Mouse (Mus musculus) splenic B cell, adult 2 months (primary cell): ENCODE data around the gene Cyfip2.

Experiments
- DNase-seq: peaks from one replicate; pipeline ENCODE4 v3.0.0-alpha.2; 2011; ENCODE audit warnings: low read depth, low spot score
- H3K27me3 ChIP-seq: 2 replicates; pipeline ENCODE4 v1.6.1; 2012; ENCODE audit warnings: mild to moderate bottlenecking, low read length, moderate library complexity, mixed read lengths; ENCODE audit not compliant: control insufficient read depth, poor library complexity, insufficient read depth, severe bottlenecking
- H3K36me3 ChIP-seq: 2 replicates; pipeline ENCODE4 v1.6.1; 2012; ENCODE audit warnings: mild to moderate bottlenecking, low read length, moderate library complexity, mixed read lengths; ENCODE audit not compliant: control insufficient read depth, poor library complexity, insufficient read depth, severe bottlenecking

Gene Cyfip2

DNA sequence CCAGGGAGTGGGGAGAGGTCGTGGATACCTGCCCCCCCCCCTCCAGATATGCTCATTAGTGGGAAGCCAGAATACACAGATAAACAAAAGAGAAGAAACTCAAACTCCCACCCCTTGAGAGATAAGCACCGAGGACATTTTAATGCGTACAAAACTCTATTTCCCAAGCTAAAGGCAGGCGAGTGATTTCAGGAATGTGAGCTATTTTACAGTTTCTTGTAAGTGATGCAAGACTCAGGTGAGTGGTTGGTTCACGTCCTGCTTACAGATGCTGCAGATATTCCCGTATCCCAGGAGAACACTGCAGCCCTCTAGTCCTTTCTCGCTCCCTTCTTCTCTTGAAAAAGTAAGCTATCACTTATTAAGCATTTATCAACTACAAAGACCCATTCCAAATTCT is 66.3 kb downstream of the Cyfip2 start:
- Histone ChIP-seq H3K36me3 (peaks cover 29% of the 10 kb centered on the region), H3K27me3 (no peaks in the 10 kb centered on the region)
- DNase-seq = no peak

DNA sequence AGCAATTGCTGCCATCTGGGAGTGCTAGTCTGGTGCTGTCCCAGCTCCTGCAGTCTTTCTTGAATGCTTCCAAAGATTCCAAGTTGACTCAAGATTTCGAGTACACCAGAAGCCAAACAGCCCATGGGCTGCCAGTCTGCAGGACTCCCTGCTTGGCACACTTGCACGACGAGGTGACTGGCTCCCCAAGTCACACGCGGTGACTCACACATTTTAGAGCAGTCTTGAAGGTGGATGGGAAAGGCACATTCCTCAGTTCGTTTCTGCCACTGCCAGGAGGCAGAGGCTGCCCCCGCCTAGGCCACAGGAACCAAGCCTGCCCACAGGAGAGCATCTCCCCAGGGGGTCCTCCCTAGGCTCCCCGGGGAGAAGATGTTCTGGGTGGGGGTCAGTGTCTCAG is 66.7 kb downstream of the Cyfip2 start:
- H3K36me3 ChIP-seq = peaks cover 29% of the 10 kb centered on the region
- H3K27me3 ChIP-seq = no peaks in the 10 kb centered on the region
- no peak for DNase-seq

DNA sequence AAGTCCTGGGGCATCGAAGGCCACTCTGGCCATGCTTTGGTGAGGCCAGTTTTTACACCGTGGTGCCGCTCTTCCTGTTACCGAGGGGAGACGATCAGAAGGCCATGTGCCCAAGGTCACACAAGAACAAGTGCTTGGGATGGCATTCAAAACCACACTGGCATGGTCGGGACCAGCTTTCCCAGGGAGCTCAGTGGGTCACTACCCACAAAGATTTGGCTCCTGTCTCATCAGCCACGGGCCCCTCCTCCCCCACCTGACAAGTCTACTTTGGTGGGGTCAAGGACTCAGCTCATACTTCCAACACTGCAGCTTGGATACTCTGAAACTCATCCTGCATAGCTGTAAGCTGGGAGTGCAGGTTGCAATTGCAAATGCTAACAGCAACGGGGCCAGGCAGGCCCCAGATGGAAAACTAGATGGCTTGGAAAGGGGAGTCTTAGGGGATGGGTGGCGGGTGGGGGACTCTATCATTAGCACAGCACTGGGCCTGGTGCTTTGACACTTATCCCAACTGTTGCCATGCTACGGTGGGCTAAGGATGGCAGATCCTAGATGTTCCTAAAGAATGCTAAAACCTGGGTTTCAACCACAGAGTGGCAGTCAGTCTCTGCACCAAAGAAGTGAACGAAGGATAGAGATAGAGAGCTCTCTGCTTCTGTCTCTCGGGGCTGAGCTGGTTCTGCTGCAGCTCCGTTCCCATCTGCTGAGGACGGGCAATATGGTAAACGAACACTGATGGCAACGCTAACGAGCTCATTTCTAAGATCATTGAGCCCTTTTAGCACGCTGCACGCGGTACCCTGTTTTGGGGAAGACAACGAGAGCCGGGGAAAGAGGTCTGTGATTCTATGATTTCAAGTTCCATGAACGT is 67.7 kb downstream of the Cyfip2 start:
- H3K27me3 ChIP-seq = no peaks in the 10 kb centered on the region
- H3K36me3 ChIP-seq = peaks cover 34% of the 10 kb centered on the region
- no peak for DNase-seq

DNA sequence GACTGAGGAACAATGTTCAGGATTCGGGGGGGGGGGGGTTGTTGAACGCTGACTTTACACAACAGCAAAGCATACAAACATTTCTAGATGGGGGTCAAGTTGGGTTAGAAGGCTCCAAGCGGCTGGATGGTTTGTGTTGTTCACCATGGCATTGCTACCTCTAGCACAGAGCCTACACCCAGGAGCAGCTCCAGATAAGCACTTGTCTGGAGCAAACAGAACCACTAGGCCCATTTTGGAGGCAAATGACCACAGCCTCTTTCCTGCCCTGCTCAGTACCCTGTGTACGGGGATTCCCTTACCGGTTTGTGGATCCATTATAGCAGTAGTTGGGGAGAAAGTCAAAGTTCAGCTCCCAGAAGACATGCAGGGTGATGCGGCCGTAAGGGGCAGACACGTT is 70.7 kb downstream of the Cyfip2 start:
- Histone ChIP-seq H3K36me3 (peaks cover 31% of the 10 kb centered on the region), H3K27me3 (no peaks in the 10 kb centered on the region)
- DNase-seq = no peak

DNA sequence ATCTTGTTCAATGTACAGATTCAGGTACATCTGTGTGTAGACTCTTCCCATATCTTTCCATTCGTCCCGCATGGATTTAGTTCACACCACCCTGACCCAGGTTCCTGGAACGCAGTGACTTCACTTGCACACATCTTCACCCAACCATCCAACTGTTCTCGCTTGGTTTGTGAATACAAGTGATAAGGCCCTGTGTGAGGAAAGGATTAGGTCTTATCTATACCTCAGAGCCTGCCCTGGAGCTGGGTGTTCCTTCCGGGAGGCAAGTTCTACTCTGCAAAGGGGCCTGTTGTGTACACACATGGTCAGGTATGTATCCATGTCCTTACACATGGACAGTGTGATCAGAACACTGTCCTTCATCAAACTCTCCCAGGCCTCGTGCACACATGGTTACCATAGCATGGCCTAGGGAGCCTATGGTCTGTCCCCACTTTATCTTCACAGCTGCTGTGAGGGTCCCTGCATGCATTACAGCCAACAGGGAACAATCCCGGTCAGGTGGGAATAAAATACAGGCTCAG is 71.4 kb downstream of the Cyfip2 start:
- no peak for DNase-seq
- H3K27me3 ChIP-seq = no peaks in the 10 kb centered on the region
- H3K36me3 ChIP-seq = peaks cover 26% of the 10 kb centered on the region

DNA sequence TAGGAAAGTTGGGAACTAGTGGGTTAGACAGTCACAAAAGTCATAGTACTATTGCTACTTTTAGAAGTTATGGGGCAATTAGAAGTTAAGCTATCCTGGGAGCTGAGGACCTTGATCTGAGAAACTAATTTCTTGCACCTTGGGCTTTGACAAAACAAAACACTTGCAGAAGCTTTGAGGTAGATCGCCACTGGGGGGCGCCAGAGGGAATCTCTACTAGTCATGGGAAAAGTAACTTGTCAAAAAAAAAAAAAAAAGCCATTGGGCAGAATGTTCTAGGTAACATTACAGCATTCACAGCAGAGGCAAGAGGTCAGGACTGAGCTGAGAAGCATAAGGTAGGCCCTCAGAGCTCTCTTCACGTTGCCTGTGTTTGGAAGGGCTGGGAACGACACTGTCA is 75.7 kb downstream of the Cyfip2 start:
- Histone ChIP-seq H3K27me3 (no peaks in the 10 kb centered on the region), H3K36me3 (peaks cover 24% of the 10 kb centered on the region)
- DNase-seq = peak; percentile 84

DNA sequence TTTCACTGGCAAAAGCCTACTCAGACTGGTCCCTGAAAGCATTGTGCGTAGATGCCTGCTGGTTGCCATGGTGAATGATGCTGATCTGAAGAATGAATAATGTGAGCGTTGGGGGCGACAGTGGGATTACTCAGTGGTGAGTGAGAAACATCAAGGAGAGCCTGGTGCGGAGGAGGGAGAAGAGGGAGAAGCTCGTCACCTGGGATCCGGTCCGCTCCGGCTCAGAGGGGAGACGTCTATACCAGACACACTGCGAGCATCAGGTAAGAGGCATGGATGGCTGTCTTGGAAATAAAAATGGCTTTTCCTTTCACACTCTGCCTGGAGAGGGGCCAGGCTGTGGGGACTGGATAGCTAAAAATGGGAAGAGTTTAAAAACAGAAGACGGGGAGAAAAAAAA is 77.3 kb downstream of the Cyfip2 start, which contains the start of gene Fndc9:
Fndc9 (plus strand) TSS at position 198 of the 400 bp plus-strand sequence.
- Histone ChIP-seq H3K36me3 (peaks cover 11% of the 10 kb centered on the region), H3K27me3 (no peaks in the 10 kb centered on the region)
- DNase-seq = no peak

DNA sequence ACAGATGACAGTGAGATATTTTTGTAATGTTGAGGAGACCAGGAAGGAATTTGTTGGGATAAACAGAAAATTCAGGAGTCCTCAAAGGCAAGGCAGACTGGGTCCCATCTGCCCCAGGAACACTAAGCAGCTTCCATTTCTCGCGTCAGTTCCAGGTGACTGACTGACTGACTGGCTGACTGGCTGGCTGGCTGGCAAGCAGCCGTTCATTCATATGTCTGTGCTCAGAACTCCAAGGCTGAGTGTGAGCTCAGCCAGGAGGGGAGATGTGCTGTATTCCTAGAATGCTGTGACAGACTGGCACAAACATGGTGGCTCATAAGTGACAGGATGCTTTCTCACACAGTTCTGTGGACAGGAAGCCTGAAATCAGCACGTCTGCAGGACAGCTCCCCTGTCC is 78.7 kb downstream of the Cyfip2 start:
- H3K36me3 ChIP-seq = peaks cover 7% of the 10 kb centered on the region
- DNase-seq = no peak
- no peaks in the 10 kb centered on the region for H3K27me3 ChIP-seq

DNA sequence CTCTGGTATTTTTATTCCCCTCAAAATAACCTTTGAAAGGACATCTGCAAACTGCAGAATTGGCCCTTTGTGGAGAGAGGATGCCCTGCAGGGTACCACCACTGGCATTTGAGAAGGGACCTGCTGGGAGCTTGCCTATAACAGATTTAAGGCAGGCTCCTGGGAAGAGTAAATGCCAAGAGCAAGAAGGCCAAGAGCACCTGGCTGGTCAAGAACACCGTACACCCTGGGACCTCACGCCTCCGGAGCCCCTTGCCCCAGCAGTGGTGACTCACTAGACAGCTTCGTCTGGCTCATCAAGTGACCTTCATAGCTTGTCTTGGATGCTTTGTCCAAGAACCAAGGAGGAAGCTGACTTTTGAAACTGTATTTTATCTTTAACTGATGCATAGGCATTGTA is 79.9 kb downstream of the Cyfip2 start:
- Histone ChIP-seq H3K27me3 (no peaks in the 10 kb centered on the region), H3K36me3 (peaks cover 7% of the 10 kb centered on the region)
- no peak for DNase-seq

DNA sequence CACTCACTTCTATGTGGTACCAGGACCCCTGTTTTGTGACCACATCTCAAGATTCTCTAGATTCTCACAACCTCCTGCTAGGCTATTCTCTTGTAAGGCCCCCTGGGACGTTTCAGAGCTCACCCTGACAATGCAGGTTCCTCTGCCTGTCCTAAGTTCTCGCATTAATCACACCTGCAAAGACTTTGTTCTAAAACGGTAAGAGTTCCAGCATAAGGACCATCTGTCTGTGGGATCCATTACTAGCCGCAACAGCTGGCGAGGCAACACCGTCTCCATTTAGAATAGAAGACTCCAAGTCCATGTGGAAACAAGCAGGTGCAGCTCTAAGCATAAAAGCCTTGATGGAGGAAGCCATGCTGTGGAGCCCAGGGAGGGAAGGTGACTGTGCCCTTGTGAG is 82.5 kb downstream of the Cyfip2 start:
- no peaks in the 10 kb centered on the region for H3K27me3 ChIP-seq

DNA sequence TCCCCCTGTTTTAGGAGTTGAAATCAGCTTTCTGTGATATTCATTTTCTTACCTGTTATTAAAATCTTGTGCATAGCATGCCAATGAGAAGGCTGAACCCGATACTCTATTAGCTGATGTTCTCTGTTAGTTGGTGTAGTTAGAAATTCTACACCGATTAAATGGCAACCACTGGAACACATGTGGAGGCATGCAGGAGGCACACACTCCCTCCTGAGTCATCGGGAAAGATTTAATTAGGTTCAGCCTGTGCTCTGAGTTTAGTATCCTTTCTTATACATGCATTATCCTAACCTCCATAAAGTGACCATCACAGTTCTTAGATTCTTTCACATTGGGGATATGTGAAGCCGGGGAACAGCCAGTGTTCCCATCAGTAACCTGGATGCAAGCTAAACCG is 87.3 kb downstream of the Cyfip2 start:
- no peaks in the 10 kb centered on the region for H3K27me3 ChIP-seq

More for the DNA sequence above, 82.5 kb downstream of the Cyfip2 start:
- no peaks in the 10 kb centered on the region; the same call in 1 of the 2 replicates for H3K36me3 ChIP-seq
- DNase-seq = no peak

DNA sequence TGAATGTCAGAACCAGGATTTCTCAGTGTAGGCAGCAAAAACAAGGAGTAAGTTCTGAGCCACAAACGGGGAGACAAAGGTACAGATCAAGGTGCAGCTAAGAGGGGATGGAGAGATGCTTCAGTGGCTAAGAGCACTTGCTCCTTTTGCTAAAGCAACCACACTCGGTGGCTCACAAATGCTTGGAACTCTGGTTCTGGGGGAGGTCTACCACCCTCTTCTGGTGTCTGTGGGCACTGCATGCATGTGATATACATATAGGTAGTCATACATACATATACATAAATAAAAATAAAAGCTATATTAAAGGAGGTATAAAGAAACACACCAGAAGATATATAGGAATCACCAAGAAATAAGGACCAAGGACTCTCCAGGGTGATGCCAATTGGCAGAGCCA is 89.1 kb downstream of the Cyfip2 start:
- Histone ChIP-seq H3K27me3 (no peaks in the 10 kb centered on the region), H3K36me3 (peaks cover 23% of the 10 kb centered on the region)
- peak; percentile 29 for DNase-seq

More for the DNA sequence above, 87.3 kb downstream of the Cyfip2 start:
- no peak for DNase-seq
- peaks cover 22% of the 10 kb centered on the region for H3K36me3 ChIP-seq

DNA sequence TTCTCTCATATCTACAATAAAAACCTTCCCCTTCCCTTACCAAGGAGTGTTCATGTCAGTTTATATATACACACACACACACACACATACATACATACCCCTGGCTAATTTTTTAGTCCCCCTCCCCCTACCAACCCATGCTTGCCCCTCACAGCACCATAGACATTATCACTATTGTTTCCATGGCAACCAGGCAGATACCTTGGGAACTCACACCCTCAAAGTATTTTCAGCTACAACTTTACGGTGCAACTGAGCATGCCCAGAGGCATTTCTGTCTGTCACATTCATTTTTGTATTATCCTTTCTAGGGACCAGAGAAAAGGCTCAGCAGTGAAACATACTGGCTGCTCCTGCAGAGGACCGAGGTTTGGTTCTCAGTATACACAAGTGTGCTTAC is 92.4 kb downstream of the Cyfip2 start:
- H3K27me3 ChIP-seq = no peaks in the 10 kb centered on the region
- peaks cover 23% of the 10 kb centered on the region for H3K36me3 ChIP-seq
- DNase-seq = no peak

DNA sequence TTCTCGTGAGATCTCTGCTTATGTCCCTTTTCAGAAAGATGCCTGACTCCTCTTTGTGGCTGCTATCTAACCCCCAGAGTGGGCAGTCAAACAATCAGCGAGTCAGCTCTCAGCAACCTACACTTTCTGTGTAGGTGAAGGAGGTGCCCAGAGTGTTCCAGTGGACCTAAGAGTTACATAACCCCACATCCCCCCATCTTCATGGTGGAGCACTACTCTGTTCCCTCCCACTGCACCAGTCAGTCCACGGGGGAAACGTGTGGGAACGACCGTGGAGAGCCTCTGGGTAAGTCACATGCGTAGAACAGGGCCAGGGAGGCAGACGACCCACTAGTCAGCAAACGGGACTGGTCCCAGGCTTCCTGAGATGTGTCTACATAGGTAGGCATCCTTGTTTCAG is 93.3 kb downstream of the Cyfip2 start:
- no peak for DNase-seq
- Histone ChIP-seq H3K27me3 (no peaks in the 10 kb centered on the region), H3K36me3 (peaks cover 23% of the 10 kb centered on the region)

DNA sequence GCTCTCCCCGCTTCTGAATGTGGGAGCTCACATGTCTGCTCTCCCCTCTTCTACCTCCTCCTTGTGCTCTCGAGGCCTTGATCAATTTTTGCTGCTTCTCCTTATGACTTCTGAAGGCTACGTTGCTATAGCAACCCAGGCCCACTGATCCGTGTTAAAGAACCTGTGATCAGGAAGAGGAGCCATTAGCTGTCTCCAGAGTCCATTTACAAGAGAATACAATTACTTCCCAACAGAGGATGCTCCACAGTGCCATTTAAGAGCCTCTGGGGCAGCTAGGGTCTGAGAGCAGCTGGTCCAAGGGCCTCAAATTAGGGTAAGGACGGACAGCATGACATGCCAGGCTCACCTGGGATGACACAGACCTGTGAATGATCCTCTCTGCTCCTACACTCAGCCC is 94.1 kb downstream of the Cyfip2 start:
- Histone ChIP-seq H3K36me3 (peaks cover 20% of the 10 kb centered on the region), H3K27me3 (no peaks in the 10 kb centered on the region)
- DNase-seq = no peak
